Mouse (Mus musculus) brain, embryonic 14.5 days (tissue): Measurements from ENCODE around the gene Aox1. TPM values are rescaled to one million over a fixed set of nuclear protein-coding genes. Genes with fewer than 3 reads are reported as not detected.

Source experiments
- DNase-seq: peaks from one replicate; pipeline ENCODE4 v3.0.0-alpha.2; 2011; ENCODE audit warnings: low read depth
- CTCF ChIP-seq: fragments of 200-500 bp; IDR thresholded peaks from 2 replicates; pipeline ENCODE4 v1.5.1; 2012; ENCODE audit warnings: inconsistent platforms, mild to moderate bottlenecking, moderate library complexity, borderline replicate concordance; ENCODE audit not compliant: insufficient read depth, insufficient read length; ENCODE audit errors: extremely low read depth
- POLR2A ChIP-seq: fragments of 200-500 bp; IDR thresholded peaks from 2 replicates; pipeline ENCODE4 v1.6.1; 2012; ENCODE audit warnings: mild to moderate bottlenecking, inconsistent platforms, borderline replicate concordance; ENCODE audit not compliant: poor library complexity, insufficient read depth, insufficient read length, severe bottlenecking; ENCODE audit errors: extremely low read depth
- polyA plus RNA-seq: library from polyadenylated mRNA; depleted of rRNA; stranded (reverse); fragments of >200 nt; gene quantifications from 2 replicates; pipeline ENCODE4 v1.2.3, GENCODE M21; 2012

The Aox1 gene
- polyA plus RNA-seq, 1 experiment, result 0.44 TPM

DNA sequence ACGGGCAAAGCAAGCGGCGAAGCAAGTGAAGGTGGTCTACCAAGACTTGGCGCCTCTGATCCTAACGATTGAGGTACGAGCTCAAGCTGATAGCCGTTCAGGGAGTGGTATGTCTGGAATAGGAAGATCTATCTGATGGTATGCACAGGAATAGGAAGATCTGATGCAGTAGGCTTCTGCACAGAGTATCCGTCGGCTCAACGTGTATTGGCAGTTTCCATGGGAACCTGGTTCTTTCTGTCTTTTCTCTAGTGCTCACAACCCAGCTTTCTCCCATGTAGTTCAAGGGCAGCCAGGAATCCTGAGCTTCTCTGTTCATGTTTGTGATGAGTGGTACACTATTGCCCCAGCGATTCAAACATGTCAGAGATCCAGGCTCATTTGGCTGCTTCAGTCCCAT lies 40.4 kb downstream of the Aox1 start:
- peak; percentile 12 for DNase-seq
- TF ChIP-seq CTCF, result no peak
- TF ChIP-seq POLR2A, result no peak

- no peak for TF ChIP-seq CTCF
- TF ChIP-seq POLR2A, result no peak
- DNase-seq, result no peak
Observed at GRCm38 (mm10) chr1:58071006-58071405, 41.3 kb downstream of the Aox1 start.

DNA sequence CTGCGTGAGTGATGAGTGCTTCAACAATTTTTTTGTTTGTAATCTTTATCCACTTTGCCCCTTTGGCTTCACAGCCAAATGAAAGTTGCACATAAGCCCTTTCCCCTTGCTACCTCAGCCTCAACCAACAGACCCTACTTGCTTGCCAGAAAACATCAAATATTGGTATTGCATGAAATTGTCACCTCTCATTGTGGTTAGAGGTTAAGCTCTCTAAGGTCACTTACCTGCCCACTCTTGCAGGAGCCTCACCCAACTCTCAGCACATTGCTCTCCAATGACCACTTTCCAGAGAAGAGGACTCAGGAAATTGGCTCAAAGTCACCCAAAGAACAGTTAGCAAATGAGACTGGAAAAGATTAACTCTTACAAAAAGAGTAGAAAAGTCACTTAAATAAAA lies 41.8 kb downstream of the Aox1 start:
- no peak for DNase-seq
- TF ChIP-seq CTCF (no peak), POLR2A (no peak)

GRCm38 (mm10) chr1:58072416-58072815 lies 42.7 kb downstream of the Aox1 start:
- no peak for DNase-seq
- TF ChIP-seq CTCF (no peak), POLR2A (no peak)

DNA sequence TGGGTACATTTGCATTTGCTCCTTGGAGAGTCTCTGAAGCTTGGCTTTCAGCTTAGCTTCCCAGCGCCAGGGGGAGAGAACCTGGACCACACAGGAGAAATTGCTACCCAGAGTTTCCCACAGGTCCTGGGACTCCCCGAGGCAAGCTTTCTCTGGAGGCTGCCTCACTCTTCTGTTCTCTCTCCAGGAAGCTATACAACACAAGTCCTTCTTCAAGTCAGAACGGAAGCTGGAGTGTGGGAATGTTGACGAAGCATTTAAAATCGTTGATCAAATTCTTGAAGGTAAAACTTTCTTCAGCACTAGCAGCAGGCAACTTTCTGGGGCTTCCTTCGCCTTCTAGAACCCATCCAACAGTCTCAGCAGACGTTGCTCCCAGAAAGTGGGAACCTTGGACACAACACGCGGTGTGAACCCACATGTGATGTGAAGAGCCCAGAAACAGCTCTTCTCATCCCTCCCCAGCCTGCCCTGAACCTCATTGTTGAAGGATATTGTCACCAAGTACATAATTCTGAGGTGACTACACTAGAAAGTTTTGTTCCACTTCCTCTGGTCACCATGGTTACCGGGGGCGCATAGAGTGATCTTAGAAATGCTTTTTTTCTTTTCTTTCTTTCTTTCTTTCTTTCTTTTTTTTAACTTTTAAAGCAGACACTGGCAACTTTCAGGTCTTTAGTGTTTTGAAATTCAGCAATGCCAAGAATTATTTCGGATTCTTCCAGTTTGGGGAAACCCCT lies 43.4 kb downstream of the Aox1 start:
- TF ChIP-seq CTCF (no peak), POLR2A (no peak)
- no peak for DNase-seq

- TF ChIP-seq POLR2A, result no peak
- TF ChIP-seq CTCF, result no peak
- no peak for DNase-seq
Observed at GRCm38 (mm10) chr1:58074266-58074665, 44.5 kb downstream of the Aox1 start.

- no peak for TF ChIP-seq POLR2A
- no peak for TF ChIP-seq CTCF
- no peak for DNase-seq
Observed at GRCm38 (mm10) chr1:58077882-58078281, 48.2 kb downstream of the Aox1 start.

GRCm38 (mm10) chr1:58078390-58078789 lies 48.7 kb downstream of the Aox1 start:
- TF ChIP-seq POLR2A, result no peak
- no peak for TF ChIP-seq CTCF
- DNase-seq, result no peak

DNA sequence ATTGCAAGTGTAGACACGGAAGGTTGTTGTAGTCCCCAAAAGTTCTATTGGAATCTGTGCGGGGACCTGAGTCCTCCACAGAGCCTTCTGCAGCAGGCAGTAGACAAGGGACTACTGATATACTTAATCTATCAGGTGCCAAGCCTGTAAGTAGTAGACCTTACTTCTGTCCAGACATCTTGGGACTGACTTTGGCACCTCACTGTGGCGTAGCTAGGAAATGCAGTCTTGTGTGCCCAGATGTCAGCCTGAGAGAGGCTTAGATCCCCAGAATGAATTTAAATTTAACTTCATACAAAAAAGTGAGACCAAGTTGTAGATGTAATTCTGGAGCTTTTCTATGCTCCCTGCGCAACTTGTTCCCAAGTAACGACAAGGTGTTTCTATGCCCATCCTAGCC lies 50.0 kb downstream of the Aox1 start:
- DNase-seq, result no peak
- TF ChIP-seq CTCF (peak; percentile 15; the same call in 1 of the 2 replicates), POLR2A (no peak)

- TF ChIP-seq CTCF, result no peak
- TF ChIP-seq POLR2A, result no peak
- DNase-seq, result no peak
Observed at GRCm38 (mm10) chr1:58080446-58080845, 50.7 kb downstream of the Aox1 start.

GRCm38 (mm10) chr1:58081356-58081755 lies 51.6 kb downstream of the Aox1 start:
- DNase-seq, result no peak
- TF ChIP-seq CTCF, result no peak
- no peak for TF ChIP-seq POLR2A

GRCm38 (mm10) chr1:58089316-58089715 lies 59.6 kb downstream of the Aox1 start:
- TF ChIP-seq CTCF, result no peak
- no peak for TF ChIP-seq POLR2A
- DNase-seq, result no peak
